ENCODE assay signal across 11 mouse cellular contexts in the genomic region with DNA sequence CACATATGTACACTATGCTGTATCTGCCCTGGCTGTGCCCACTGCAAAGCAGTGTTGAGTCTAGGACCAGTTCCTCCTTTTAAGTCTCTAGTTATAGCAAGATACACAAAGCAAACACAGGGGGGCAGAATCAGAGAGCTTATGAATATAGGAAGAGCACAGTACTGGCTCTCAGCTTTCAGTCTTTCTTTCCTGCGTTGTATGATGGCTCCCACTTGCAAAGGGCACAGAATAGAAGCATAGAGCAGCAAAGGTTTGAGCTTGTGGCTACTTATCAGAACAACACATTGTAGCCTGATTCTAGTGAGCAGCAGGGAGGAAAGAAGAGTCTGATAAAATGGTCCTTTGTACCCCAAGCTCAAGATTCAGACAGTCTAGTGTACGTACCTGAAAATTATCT. TPM values are rescaled to one million over a fixed set of nuclear protein-coding genes. Genes with fewer than 3 reads are reported as not detected.
DNase-seq lines count a peak whose midpoint lies in the region; ATAC-seq lines count a peak whose summit lies in the region.
"Had no signal": no experiment of that assay in that cellular context is flagged by ENCODE, and none has a peak within 500 bp of the region (broad histone marks: within the 10 kb centered on the region; RNA-seq: fewer than 3 reads in every experiment).

No protein-coding gene starts in this region.

- H3K4me3 ChIP-seq in neural tube, embryonic 15.5 days (replicated peaks): no peak overlapping the region
- H3K4me3 ChIP-seq: midbrain, embryonic 12.5 days had no signal

- H3K9me3 ChIP-seq in neural tube, embryonic 15.5 days (replicated peaks): no peaks in the 10 kb centered on the region
- H3K9me3 ChIP-seq: midbrain, embryonic 12.5 days had no signal

- peak; percentile 46 for DNase-seq in layer of hippocampus, adult 9-11 months
- DNase-seq in layer of hippocampus, adult 9-10 months (ENCODE audit: low spot score): no peak
- DNase-seq in T-cell, adult 2 months (ENCODE audit: low spot score): peak; percentile 56
- peak; percentile 29 to 44 for DNase-seq in left cerebral cortex, postnatal 14 days (ENCODE audit: low spot score in 2 of 2)
- DNase-seq in naive thymus-derived CD4-positive, alpha-beta T cell, adult 2 months (ENCODE audit: low read depth): peak; percentile 73
- no peak for DNase-seq in right cerebral cortex, postnatal 25 days
- DNase-seq in cerebellum, postnatal 10 days: no peak

- no peak for ATAC-seq in neural tube, embryonic 15.5 days (ENCODE audit: low FRiP score)

- no peaks in the 10 kb centered on the region for H3K27me3 ChIP-seq in neural tube, embryonic 15.5 days (replicated peaks)
- H3K27me3 ChIP-seq: midbrain, embryonic 12.5 days had no signal

- intact Hi-C loops in left cerebral cortex, postnatal 14 days (cut with DNase I): no loop called here

- no peak overlapping the region for H3K4me2 ChIP-seq in neural tube, embryonic 15.5 days
- H3K4me2 ChIP-seq: midbrain, embryonic 12.5 days had no signal

- H3K4me1 ChIP-seq in neural tube, embryonic 15.5 days: no peaks in the 10 kb centered on the region
- H3K4me1 ChIP-seq: midbrain, embryonic 12.5 days had no signal

- H3K9ac ChIP-seq in neural tube, embryonic 15.5 days (replicated peaks): no peak overlapping the region
- H3K9ac ChIP-seq: midbrain, embryonic 12.5 days had no signal

- 90% methylated on average over 2 of the region's 2 CpGs for WGBS in neural tube, embryonic 15.5 days

- H3K27ac ChIP-seq in neural tube, embryonic 15.5 days (replicated peaks): no peak overlapping the region
- H3K27ac ChIP-seq: midbrain, embryonic 12.5 days had no signal

- no peaks in the 10 kb centered on the region for H3K36me3 ChIP-seq in neural tube, embryonic 15.5 days
- H3K36me3 ChIP-seq: midbrain, embryonic 12.5 days had no signal

RNA-seq across cellular contexts. Expression of gene Ccr1l1, which starts 8.0 kb away (rescaled TPM):
- total RNA-seq in left cerebral cortex, postnatal 14 days (2021): not detected
- not detected in 2 replicates for polyA plus RNA-seq in neural tube, embryonic 15.5 days (2015; fragmentation: Nextera tagmentation; extraction: Ambion mirVana)
- polyA plus RNA-seq: heart, embryonic 16.5 days; midbrain, embryonic 12.5 days; testis, adult 2 months had no signal

RNA-seq across cellular contexts. Expression of gene Ccr1, which starts 17.7 kb away (rescaled TPM):
- total RNA-seq in left cerebral cortex, postnatal 14 days (2021): 1 to 10 TPM in 1 of 2 experiments, under 1 TPM in 1; 0.93 to 1.2 TPM
- 0.65 and 1.5 TPM in 2 replicates for polyA plus RNA-seq in neural tube, embryonic 15.5 days (2015; fragmentation: Nextera tagmentation; extraction: Ambion mirVana)

RNA-seq across cellular contexts. Expression of gene Ccr3, which starts 35.6 kb away (rescaled TPM):
- total RNA-seq in left cerebral cortex, postnatal 14 days (2021): under 1 TPM in 1 of 2 experiments, not detected in 1; 0.11 TPM
- polyA plus RNA-seq in neural tube, embryonic 15.5 days (2015; fragmentation: Nextera tagmentation; extraction: Ambion mirVana): 0.05 TPM in 1 of 2 replicates, not detected in the other

Comparison
In these comparisons a context has a peak if more than half of its experiments do, and no peak if none do; other contexts are left out.
1. DNase-seq: peak in layer of hippocampus, adult 9-11 months (single experiment), T-cell, adult 2 months (single experiment), left cerebral cortex, postnatal 14 days (2 of 2) and naive thymus-derived CD4-positive, alpha-beta T cell, adult 2 months (single experiment); none in layer of hippocampus, adult 9-10 months (single experiment), right cerebral cortex, postnatal 25 days (single experiment) and cerebellum, postnatal 10 days (0 of 2).